Mouse (Mus musculus) cerebellum, adult 2 months (tissue): Measurements from ENCODE around the gene Gpx7. TPM values are rescaled to one million over a fixed set of nuclear protein-coding genes. Genes with fewer than 3 reads are reported as not detected.
"Not testable (repeated sequence)": the region's sequence is repeated elsewhere in the genome, so short reads cannot be mapped to it uniquely, and the experiment has no call there.

Experiments used
- DNase-seq, 2 experiments: peaks; one replicate each; pipeline ENCODE4 v3.0.0; 2021
- H3K27ac ChIP-seq: fragments of 200-500 bp; 2 replicates; pipeline ENCODE4 v1.5.1; 2012; ENCODE audit warnings: low read length, control low read depth, inconsistent platforms; ENCODE audit not compliant: insufficient read depth
- H3K27me3 ChIP-seq: fragments of 200-500 bp; 2 replicates; pipeline ENCODE4 v1.6.1; 2012; ENCODE audit warnings: inconsistent platforms, mild to moderate bottlenecking, low read length, moderate library complexity; ENCODE audit not compliant: control insufficient read depth, insufficient read depth
- H3K4me1 ChIP-seq: fragments of 200-500 bp; 2 replicates; pipeline ENCODE4 v1.6.1; 2011; ENCODE audit warnings: low read length; ENCODE audit not compliant: control insufficient read depth, insufficient read depth
- H3K4me3 ChIP-seq: fragments of 200-500 bp; replicated peaks from 2 replicates; pipeline ENCODE3; 2011; ENCODE audit warnings: mild to moderate bottlenecking, low read depth, low read length, control low read depth; ENCODE audit not compliant: insufficient read depth
- CTCF ChIP-seq: fragments of 200-500 bp; IDR thresholded peaks from 2 replicates; pipeline ENCODE4 v1.5.1; 2011; ENCODE audit warnings: low read depth, mild to moderate bottlenecking, control low read depth, low read length, moderate library complexity, borderline replicate concordance; ENCODE audit not compliant: insufficient read depth
- POLR2A ChIP-seq: fragments of 200-500 bp; IDR thresholded peaks from 2 replicates; pipeline ENCODE4 v1.6.1; 2011; ENCODE audit warnings: low read length, control low read depth, borderline replicate concordance; ENCODE audit not compliant: insufficient read depth
- WGBS: fragments of 180-500 bp; shearing (Covaris S2); methylation state at CpG from one replicate; pipeline ENCODE4 v1.1.7; 2018; 5-methylcytosine and 5-hydroxymethylcytosine counted together
- polyA plus RNA-seq: library from polyadenylated mRNA; depleted of rRNA; stranded (reverse); fragments of >200 nt; gene quantifications from 2 replicates; pipeline ENCODE4 v1.2.3, GENCODE M21; 2012; rRNA removed

Gene Gpx7
- polyA plus RNA-seq, 1 experiment, result 7.0 TPM

GRCm38 (mm10) chr4:108357458-108357857 is 49.3 kb downstream of the Gpx7 start:
- Histone ChIP-seq H3K4me3 (no peak overlapping the region), H3K27ac (no peak overlapping the region), H3K27me3 (no peaks in the 10 kb centered on the region), H3K4me1 (no peaks in the 10 kb centered on the region; the same call in 1 of the 2 replicates)
- TF ChIP-seq POLR2A, result no peak
- no peak for TF ChIP-seq CTCF
- WGBS, result 93% methylated on average over 8 of the region's 8 CpGs
- DNase-seq, result no peak

- H3K4me3 ChIP-seq, H3K27ac ChIP-seq, H3K27me3 ChIP-seq, DNase-seq, H3K4me1 ChIP-seq: not testable (repeated sequence)
Observed at GRCm38 (mm10) chr4:108353591-108353990, 53.2 kb downstream of the Gpx7 start.

- H3K27me3 ChIP-seq, result no peaks in the 10 kb centered on the region
- H3K4me3 ChIP-seq, result no peak overlapping the region
- DNase-seq, result peak in 1 of 2 experiments; percentile 6
- TF ChIP-seq POLR2A, result no peak
- no peak for TF ChIP-seq CTCF
- 13% methylated on average over 8 of the region's 8 CpGs for WGBS
- no peaks in the 10 kb centered on the region for H3K4me1 ChIP-seq
- no peak overlapping the region for H3K27ac ChIP-seq
Observed at GRCm38 (mm10) chr4:108350819-108351218, 55.9 kb downstream of the Gpx7 start.

Other genes with a start within 250 kb of the Gpx7 start
- 62.7 and 78.7 TPM in 2 replicates for gene Echdc2, start 241.5 kb downstream of the Gpx7 start, polyA plus RNA-seq
- gene Zyg11a, start 188.9 kb downstream of the Gpx7 start, polyA plus RNA-seq, result not detected in 2 replicates
- gene Zyg11b, start 105.9 kb downstream of the Gpx7 start, polyA plus RNA-seq, result 39.1 and 39.4 TPM in 2 replicates
- 15.9 and 16.8 TPM in 2 replicates for gene Coa7, start 78.8 kb downstream of the Gpx7 start, polyA plus RNA-seq
- 0.36 and 0.73 TPM in 2 replicates for gene Shisal2a, start 23.6 kb downstream of the Gpx7 start, polyA plus RNA-seq
- 76.7 and 87.0 TPM in 2 replicates for gene Tut4, start 52.5 kb upstream of the Gpx7 start, polyA plus RNA-seq
- gene Prpf38a, start 172.4 kb upstream of the Gpx7 start, polyA plus RNA-seq, result 31.8 and 34.6 TPM in 2 replicates
- 0.11 and 0.18 TPM in 2 replicates for gene Orc1, start 172.5 kb upstream of the Gpx7 start, polyA plus RNA-seq
- 48.1 and 50.0 TPM in 2 replicates for gene Cc2d1b, start 213.0 kb upstream of the Gpx7 start, polyA plus RNA-seq